Mouse (Mus musculus) spleen, adult 2 months (tissue): ENCODE measurements at regions not wholly inside any gene's neighbourhood (a gene's known extent, or its start where the extent isn't known, plus 50 kb on each side); places are given as distances from the start of the nearest gene placed in this dataset.

ENCODE experiments used
- CTCF ChIP-seq: fragments of 200-500 bp; IDR thresholded peaks from 2 replicates; pipeline ENCODE4 v1.5.1; 2011; ENCODE audit warnings: mild to moderate bottlenecking, inconsistent platforms; ENCODE audit not compliant: insufficient read depth, insufficient read length, insufficient replicate concordance; ENCODE audit errors: extremely low read depth
- POLR2A ChIP-seq: fragments of 200-500 bp; IDR thresholded peaks from 2 replicates; pipeline ENCODE4 v1.6.1; 2011; ENCODE audit warnings: low read depth, low read length, inconsistent platforms

DNA sequence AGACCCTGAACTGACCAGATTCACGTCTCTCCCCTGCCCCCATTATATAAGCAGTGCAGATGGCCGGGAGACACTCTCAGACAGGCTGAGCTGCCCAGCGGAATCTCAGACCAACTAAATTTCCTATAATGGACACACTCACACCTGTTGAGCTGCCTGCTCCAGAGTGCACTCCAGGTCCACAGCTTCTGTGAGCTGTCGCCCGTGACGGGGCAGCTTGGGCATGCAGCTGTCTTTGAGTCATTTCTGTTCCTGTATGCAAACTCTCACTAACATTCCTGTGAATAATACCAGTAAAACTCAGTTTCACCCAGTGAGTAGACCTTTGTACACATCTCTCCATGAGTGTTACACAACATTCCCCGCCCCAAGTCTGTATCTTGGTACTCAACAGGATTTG is 269.4 kb upstream of the Rnaseh2b start:
- TF ChIP-seq CTCF (no peak), POLR2A (no peak)
